Mouse (Mus musculus): Measurements from ENCODE around the gene Traip. TPM values are rescaled to one million over a fixed set of nuclear protein-coding genes. Genes with fewer than 3 reads are reported as not detected.

Traip gene
- total RNA-seq, 2 experiments from 2014 or later: 9.5 to 10.9 TPM

DNA sequence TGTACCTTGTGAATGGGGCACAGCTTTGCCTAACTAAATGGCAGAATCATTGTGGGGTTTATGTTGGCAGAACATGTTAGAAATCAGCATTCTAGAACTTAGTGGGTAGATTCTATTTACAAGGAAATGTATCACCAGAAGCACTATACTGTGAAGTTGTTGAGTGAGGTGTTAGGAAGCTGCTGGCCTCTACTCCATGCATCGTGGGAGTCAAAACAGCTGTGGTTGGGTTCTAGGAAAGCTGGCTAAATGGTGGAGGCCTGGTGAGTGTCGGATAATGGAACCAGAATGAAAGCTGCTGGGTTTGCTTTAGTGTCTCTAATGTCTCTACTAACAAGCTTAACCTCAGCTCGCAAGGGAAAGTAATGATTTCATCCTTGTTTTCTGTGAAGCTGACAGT is 67.2 kb downstream of the Traip start:
- H3K4me3 ChIP-seq: no peak overlapping the region
- no peak overlapping the region for H3K27ac ChIP-seq
- no peak for DNase-seq (ENCODE audit: extremely low spot score in 1 of 2, low spot score in 2 of 2)
- intact Hi-C loops (cut with DNase I): no loop called here
- no peak for TF ChIP-seq CTCF (IDR thresholded peaks at IDR 0.05)

DNA sequence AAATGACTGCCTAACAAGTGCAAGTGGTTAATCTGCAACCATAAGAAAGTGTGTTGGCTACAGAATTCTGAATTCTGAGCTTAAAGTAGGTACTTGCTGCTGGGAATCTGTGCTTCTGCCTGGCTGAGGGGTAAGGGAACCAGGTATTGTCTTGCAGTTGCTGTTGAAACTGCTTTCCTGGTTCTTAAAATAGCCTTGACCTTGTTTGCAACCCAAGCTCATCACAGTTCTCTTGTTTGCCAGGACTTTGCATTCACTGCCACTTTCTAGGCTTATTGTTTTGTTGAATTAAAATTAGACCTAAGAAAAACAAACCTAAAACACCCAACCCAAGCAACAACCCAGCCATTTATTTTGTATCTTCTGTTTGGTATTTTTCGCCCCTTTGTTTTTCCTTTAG is 70.8 kb downstream of the Traip start:
- no peak overlapping the region; the same call in 1 of the 2 replicates for H3K27ac ChIP-seq

More for the DNA sequence above, 70.8 kb downstream of the Traip start:
- no peak for TF ChIP-seq CTCF (IDR thresholded peaks at IDR 0.05)
- DNase-seq (ENCODE audit: extremely low spot score in 1 of 2, low spot score in 2 of 2): no peak
- intact Hi-C loops (cut with DNase I): no loop called here
- no peak overlapping the region for H3K4me3 ChIP-seq

Other genes with a start within 250 kb of the Traip start
- gene Sema3f, start 239.7 kb upstream of the Traip start, total RNA-seq (2021): 10 to 100 TPM; 17.3 to 17.7 TPM
- gene Rbm5, start 179.1 kb upstream of the Traip start, total RNA-seq (2021): 100 to 1,000 TPM; 146 to 147 TPM
- gene Rbm6, start 76.9 kb upstream of the Traip start, total RNA-seq (2021): 10 to 100 TPM; 66.5 to 68.4 TPM
- gene Mon1a, start 62.0 kb upstream of the Traip start, total RNA-seq (2021): 10 to 100 TPM; 24.3 to 26.7 TPM
- under 1 TPM; 0.68 to 0.91 TPM for gene Mst1r, start 43.3 kb upstream of the Traip start, total RNA-seq (2021)
- gene Actl11, start 21.7 kb upstream of the Traip start, total RNA-seq (2021): not detected
- 100 to 1,000 TPM; 330 to 356 TPM for gene Camkv, start 14.5 kb upstream of the Traip start, total RNA-seq (2021)
- 1 to 10 TPM; 2.6 to 3.8 TPM for gene Uba7, start 25.4 kb downstream of the Traip start, total RNA-seq (2021)
- gene Gm20661, start 32.9 kb downstream of the Traip start, total RNA-seq (2021): under 1 TPM; 0.28 to 0.66 TPM
- gene Inka1, start 35.7 kb downstream of the Traip start, total RNA-seq (2021): 1 to 10 TPM; 2.8 to 4.0 TPM
- gene Cdhr4, start 42.4 kb downstream of the Traip start, total RNA-seq (2021): 1 to 10 TPM; 1.3 to 2.3 TPM
- gene Gm20662, start 46.2 kb downstream of the Traip start, total RNA-seq (2021): 1 to 10 TPM; 1.2 to 2.4 TPM
- 100 to 1,000 TPM; 205 to 207 TPM for gene Ip6k1, start 52.4 kb downstream of the Traip start, total RNA-seq (2021)
- 10 to 100 TPM; 16.5 to 17.4 TPM for gene Gmppb, start 99.1 kb downstream of the Traip start, total RNA-seq (2021)
- gene Amigo3, start 103.0 kb downstream of the Traip start, total RNA-seq (2021): 1 to 10 TPM; 1.9 to 2.1 TPM
- not detected for gene Mst1, start 130.3 kb downstream of the Traip start, total RNA-seq (2021)
- gene Rnf123, start 133.2 kb downstream of the Traip start, total RNA-seq (2021): 100 to 1,000 TPM; 107 to 108 TPM
- 10 to 100 TPM; 31.0 to 31.8 TPM for gene Apeh, start 144.5 kb downstream of the Traip start, total RNA-seq (2021)
- 100 to 1,000 TPM; 300 to 320 TPM for gene Bsn, start 240.2 kb downstream of the Traip start, total RNA-seq (2021)

Measured in left cerebral cortex, adult 2 months (tissue).